Mouse (Mus musculus) heart, embryonic 13.5 days (tissue): ENCODE measurements around the gene Sp9. TPM values are rescaled to one million over a fixed set of nuclear protein-coding genes. Genes with fewer than 3 reads are reported as not detected.

Source experiments
- ATAC-seq: fragments of 200-750 bp; cut with Nextera tagmentation; 2 replicates; pipeline ENCODE4 v1.8.0; 2017; ENCODE audit warnings: moderate TSS enrichment; ENCODE audit not compliant: insufficient number of reproducible peaks, low FRiP score, low TSS enrichment; ENCODE audit errors: extremely low read depth
- H3K27ac ChIP-seq: fragments of 300-500 bp; sonication (generic); replicated peaks from 2 replicates; pipeline ENCODE4 v1.5.1; 2015; ENCODE audit warnings: moderate library complexity, mild to moderate bottlenecking, inconsistent platforms
- H3K27me3 ChIP-seq: fragments of 300-500 bp; sonication (generic); replicated peaks from 2 replicates; pipeline ENCODE4 v1.6.1; 2015; ENCODE audit warnings: mild to moderate bottlenecking, inconsistent platforms
- H3K36me3 ChIP-seq: fragments of 300-500 bp; sonication (generic); 2 replicates; pipeline ENCODE4 v1.6.1; 2015; ENCODE audit warnings: mild to moderate bottlenecking, inconsistent platforms
- H3K4me1 ChIP-seq: fragments of 300-500 bp; sonication (generic); 2 replicates; pipeline ENCODE4 v1.6.1; 2015; ENCODE audit warnings: inconsistent platforms
- H3K4me2 ChIP-seq: fragments of 300-500 bp; sonication (generic); 2 replicates; pipeline ENCODE4 v1.6.1; 2015; ENCODE audit warnings: inconsistent platforms, mild to moderate bottlenecking, moderate library complexity
- H3K4me3 ChIP-seq: fragments of 300-500 bp; sonication (generic); 2 replicates; pipeline ENCODE4 v1.5.1; 2015; ENCODE audit warnings: moderate library complexity, mild to moderate bottlenecking, inconsistent platforms
- H3K9ac ChIP-seq: fragments of 300-500 bp; sonication (generic); 2 replicates; pipeline ENCODE4 v1.6.1; 2015; ENCODE audit warnings: inconsistent platforms, mild to moderate bottlenecking, moderate library complexity
- H3K9me3 ChIP-seq: fragments of 300-500 bp; sonication (generic); 2 replicates; pipeline ENCODE4 v1.6.1; 2016; ENCODE audit warnings: inconsistent platforms
- WGBS: fragments of 180-500 bp; shearing (Covaris S2); methylation state at CpG from one replicate; pipeline ENCODE4 v1.1.7; 2015; ENCODE audit warnings: mixed read lengths; 5-methylcytosine and 5-hydroxymethylcytosine counted together
- polyA plus RNA-seq: library from polyadenylated mRNA; unstranded; fragments of >200 nt; fragmentation: Nextera tagmentation; extraction: Ambion mirVana; gene quantifications from 2 replicates; pipeline ENCODE4 v1.2.1, GENCODE M21; 2015

The Sp9 gene
- polyA plus RNA-seq, 1 experiment from 2014 or later = not detected

- WGBS = 15% methylated on average over 2 of the region's 2 CpGs
- no peaks in the 10 kb centered on the region for H3K9me3 ChIP-seq
- peaks cover 9% of the 10 kb centered on the region for H3K4me1 ChIP-seq
- H3K4me3 ChIP-seq = no peak overlapping the region
- ATAC-seq = no peak
- H3K9ac ChIP-seq = no peak overlapping the region
- H3K36me3 ChIP-seq = peaks cover 32% of the 10 kb centered on the region
- H3K27me3 ChIP-seq = peaks cover 20% of the 10 kb centered on the region
- no peak overlapping the region for H3K27ac ChIP-seq
- no peak overlapping the region for H3K4me2 ChIP-seq
Measured at GRCm38 (mm10) chr2:73285630-73286029, 13.9 kb downstream of the Sp9 start.

DNA sequence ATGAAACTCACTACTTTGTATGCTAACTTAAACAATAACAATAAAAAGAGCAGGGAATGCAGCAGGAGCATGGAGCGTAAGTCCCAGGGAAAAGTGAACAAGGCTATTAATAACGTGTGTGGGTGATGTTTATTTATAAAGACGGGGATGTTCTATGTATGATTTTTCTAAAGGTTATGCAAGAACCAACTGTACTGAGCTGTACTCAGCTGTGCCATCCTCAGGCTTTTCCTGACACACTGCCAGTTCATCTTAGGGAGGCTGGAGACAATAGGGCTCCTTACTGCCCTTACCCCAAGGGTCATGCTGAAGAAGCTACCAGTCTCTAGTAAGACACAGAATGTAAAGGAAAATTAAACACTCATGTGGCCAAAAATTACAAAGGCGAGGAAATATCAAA, 19.4 kb downstream of the Sp9 start:
- Histone ChIP-seq H3K36me3 (peaks cover 66% of the 10 kb centered on the region), H3K9ac (no peak overlapping the region)
- 84% methylated on average over 4 of the region's 4 CpGs for WGBS

GRCm38 (mm10) chr2:73295023-73295422, 23.3 kb downstream of the Sp9 start:
- Histone ChIP-seq H3K4me1 (no peaks in the 10 kb centered on the region), H3K9ac (no peak overlapping the region), H3K4me2 (no peak overlapping the region), H3K36me3 (peaks cover 63% of the 10 kb centered on the region), H3K4me3 (no peak overlapping the region), H3K27ac (no peak overlapping the region), H3K27me3 (no peaks in the 10 kb centered on the region), H3K9me3 (no peaks in the 10 kb centered on the region)
- ATAC-seq = no peak
- 62% methylated on average over 7 of the region's 7 CpGs for WGBS

More for the DNA sequence above, 19.4 kb downstream of the Sp9 start:
- no peaks in the 10 kb centered on the region for H3K4me1 ChIP-seq
- H3K9me3 ChIP-seq = no peaks in the 10 kb centered on the region
- H3K4me2 ChIP-seq = no peak overlapping the region
- H3K4me3 ChIP-seq = no peak overlapping the region
- no peak overlapping the region for H3K27ac ChIP-seq
- H3K27me3 ChIP-seq = no peaks in the 10 kb centered on the region
- no peak for ATAC-seq

DNA sequence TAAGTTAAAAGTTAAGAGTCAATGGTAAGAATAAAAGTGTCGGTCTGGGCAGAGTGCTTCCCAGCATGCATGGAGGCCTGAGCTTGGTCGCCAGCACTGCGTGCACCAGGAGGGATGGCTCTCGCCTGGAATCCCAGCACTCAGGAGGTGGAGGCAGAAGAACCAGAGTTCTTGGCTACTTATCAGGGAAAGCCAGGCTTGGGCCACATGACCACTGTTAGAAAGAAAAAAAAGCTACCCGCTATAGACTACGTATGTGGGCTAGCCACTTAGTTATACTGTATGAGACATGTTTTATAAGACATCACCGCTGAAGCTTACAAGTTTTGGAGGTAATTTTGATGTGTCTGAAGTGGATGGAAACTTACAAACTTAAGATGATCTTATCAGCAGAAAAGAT, 26.4 kb downstream of the Sp9 start:
- H3K4me2 ChIP-seq = no peak overlapping the region
- H3K9ac ChIP-seq = no peak overlapping the region
- no peaks in the 10 kb centered on the region for H3K27me3 ChIP-seq
- no peak overlapping the region for H3K27ac ChIP-seq
- 72% methylated on average over 7 of the region's 7 CpGs for WGBS
- ATAC-seq = no peak
- H3K4me3 ChIP-seq = no peak overlapping the region
- H3K4me1 ChIP-seq = no peaks in the 10 kb centered on the region
- H3K36me3 ChIP-seq = peaks cover 59% of the 10 kb centered on the region
- no peaks in the 10 kb centered on the region for H3K9me3 ChIP-seq

- Histone ChIP-seq H3K36me3 (peaks cover 64% of the 10 kb centered on the region), H3K9me3 (no peaks in the 10 kb centered on the region), H3K27me3 (no peaks in the 10 kb centered on the region), H3K27ac (no peak overlapping the region), H3K4me2 (no peak overlapping the region), H3K9ac (no peak overlapping the region), H3K4me1 (no peaks in the 10 kb centered on the region), H3K4me3 (no peak overlapping the region)
- ATAC-seq = no peak
- 86% methylated on average over 3 of the region's 3 CpGs for WGBS
Measured at GRCm38 (mm10) chr2:73298841-73299240, 27.1 kb downstream of the Sp9 start.

- H3K4me2 ChIP-seq = no peak overlapping the region
- no peaks in the 10 kb centered on the region for H3K4me1 ChIP-seq
- 50% methylated on average over 1 of the region's 1 CpGs for WGBS
- H3K27me3 ChIP-seq = no peaks in the 10 kb centered on the region
- H3K9me3 ChIP-seq = no peaks in the 10 kb centered on the region
- H3K36me3 ChIP-seq = peaks cover 72% of the 10 kb centered on the region
- ATAC-seq = no peak
- H3K9ac ChIP-seq = no peak overlapping the region
- no peak overlapping the region for H3K27ac ChIP-seq
- no peak overlapping the region for H3K4me3 ChIP-seq
Measured at GRCm38 (mm10) chr2:73301979-73302378, 30.3 kb downstream of the Sp9 start.

- H3K9ac ChIP-seq = no peak overlapping the region
- WGBS = 87% methylated on average over 9 of the region's 9 CpGs
- H3K4me1 ChIP-seq = no peaks in the 10 kb centered on the region
- no peaks in the 10 kb centered on the region for H3K9me3 ChIP-seq
- H3K36me3 ChIP-seq = peaks cover 75% of the 10 kb centered on the region
- H3K27me3 ChIP-seq = no peaks in the 10 kb centered on the region
- H3K27ac ChIP-seq = no peak overlapping the region
- H3K4me3 ChIP-seq = no peak overlapping the region
- ATAC-seq = no peak
- no peak overlapping the region for H3K4me2 ChIP-seq
Measured at GRCm38 (mm10) chr2:73302722-73303121, 31.0 kb downstream of the Sp9 start.

GRCm38 (mm10) chr2:73304506-73304905, 32.8 kb downstream of the Sp9 start:
- Histone ChIP-seq H3K36me3 (peaks cover 80% of the 10 kb centered on the region), H3K9me3 (no peaks in the 10 kb centered on the region), H3K4me3 (no peak overlapping the region), H3K4me2 (no peak overlapping the region), H3K9ac (no peak overlapping the region), H3K27ac (no peak overlapping the region), H3K27me3 (no peaks in the 10 kb centered on the region), H3K4me1 (no peaks in the 10 kb centered on the region)
- WGBS = 83% methylated on average over 5 of the region's 5 CpGs
- no peak for ATAC-seq

DNA sequence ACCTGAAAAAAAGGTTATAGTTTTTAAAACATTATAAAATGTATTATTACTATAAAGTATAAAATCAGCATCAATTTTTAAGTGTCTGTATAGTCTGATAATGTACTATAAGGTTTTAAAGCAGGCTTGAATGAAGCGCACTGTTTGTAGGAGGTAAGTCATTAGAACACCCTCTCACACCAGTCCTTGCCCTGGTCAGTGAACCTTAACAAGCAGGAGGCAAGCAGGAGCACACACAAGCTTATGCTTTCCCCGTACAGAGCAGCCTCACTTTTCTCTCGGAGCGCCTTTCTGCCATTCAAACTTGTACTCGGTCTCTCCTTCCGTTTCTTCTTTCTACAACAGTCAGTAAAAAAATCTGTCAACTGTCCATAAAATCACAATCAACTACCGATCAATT, 34.3 kb downstream of the Sp9 start:
- peaks cover 87% of the 10 kb centered on the region for H3K36me3 ChIP-seq
- no peaks in the 10 kb centered on the region for H3K27me3 ChIP-seq
- WGBS = 89% methylated on average over 7 of the region's 7 CpGs
- no peak overlapping the region for H3K9ac ChIP-seq
- no peak overlapping the region for H3K4me2 ChIP-seq
- no peak overlapping the region for H3K27ac ChIP-seq
- H3K4me1 ChIP-seq = peaks cover 6% of the 10 kb centered on the region
- H3K9me3 ChIP-seq = no peaks in the 10 kb centered on the region
- H3K4me3 ChIP-seq = no peak overlapping the region
- no peak for ATAC-seq

- Histone ChIP-seq H3K4me3 (peak within 1 kb of the TSS; percentile 96), H3K9ac (peak within 1 kb of the TSS; percentile 92), H3K27me3 (no peaks in the 10 kb centered on the region), H3K4me2 (peak within 1 kb of the TSS; percentile 95), H3K4me1 (peaks cover 21% of the 10 kb centered on the region), H3K36me3 (peaks cover 37% of the 10 kb centered on the region), H3K27ac (peak within 1 kb of the TSS; percentile 90), H3K9me3 (no peaks in the 10 kb centered on the region)
- ATAC-seq = peak; percentile 89
- under 1% methylated on average over 64 of the region's 64 CpGs for WGBS
Measured at GRCm38 (mm10) chr2:73312152-73313116, 40.7 kb downstream of the Sp9 start, which contains the start of the genes Scrn3 and Cir1. Gene Scrn3, plus strand, starts transcription at chr2:73312601. Gene Cir1, minus strand, starts transcription at chr2:73312701.

DNA sequence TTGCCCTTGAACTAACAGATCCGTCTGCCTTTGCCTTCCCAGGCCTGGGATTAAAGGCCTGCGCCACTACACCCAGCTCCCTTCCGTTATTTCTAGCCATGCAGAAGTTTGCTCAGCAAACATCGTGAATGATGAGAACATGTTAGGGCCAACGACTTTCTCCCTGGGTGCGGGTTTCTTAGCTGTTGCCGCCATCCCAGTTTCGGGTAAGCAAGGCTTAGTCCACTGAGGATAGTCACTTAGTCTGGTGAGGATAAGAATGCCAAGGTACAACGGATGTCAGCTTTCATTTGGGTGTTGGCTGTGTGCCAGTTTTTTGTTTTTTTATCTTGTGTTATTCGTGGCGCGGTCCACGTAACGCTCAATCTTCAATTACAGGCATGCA, 41.4 kb downstream of the Sp9 start:
- 23% methylated on average over 14 of the region's 14 CpGs for WGBS
- ATAC-seq = no peak
- H3K27me3 ChIP-seq = no peaks in the 10 kb centered on the region
- H3K4me1 ChIP-seq = peaks cover 21% of the 10 kb centered on the region
- H3K4me3 ChIP-seq = peak overlapping the region; percentile 96
- H3K36me3 ChIP-seq = peaks cover 34% of the 10 kb centered on the region
- peak overlapping the region; percentile 90 for H3K27ac ChIP-seq
- H3K9ac ChIP-seq = peak overlapping the region; percentile 92
- peak overlapping the region; percentile 75 for H3K4me2 ChIP-seq
- H3K9me3 ChIP-seq = no peaks in the 10 kb centered on the region

DNA sequence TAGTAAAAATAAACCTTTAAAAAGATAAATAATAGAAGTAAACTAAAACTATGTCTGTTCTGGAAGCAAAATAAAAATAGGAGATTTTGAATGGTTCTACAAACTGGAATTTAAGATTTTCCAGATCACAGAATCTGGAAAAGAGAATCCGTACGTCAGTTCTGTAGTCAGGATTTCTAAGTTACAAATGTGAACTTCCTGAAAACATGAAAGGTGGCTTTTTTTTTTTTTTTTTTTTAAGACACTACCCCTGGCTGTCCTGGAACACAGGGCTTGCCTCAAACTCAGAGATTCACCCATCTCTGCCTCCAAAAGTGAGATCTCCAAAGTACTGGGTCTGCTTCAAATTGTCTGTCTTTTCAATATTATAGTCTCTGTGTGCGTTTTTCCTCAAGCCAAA, 42.6 kb downstream of the Sp9 start:
- no peaks in the 10 kb centered on the region for H3K27me3 ChIP-seq
- no peak overlapping the region for H3K9ac ChIP-seq
- H3K9me3 ChIP-seq = no peaks in the 10 kb centered on the region
- no peak for ATAC-seq
- H3K4me1 ChIP-seq = peaks cover 21% of the 10 kb centered on the region
- H3K27ac ChIP-seq = no peak overlapping the region
- H3K4me2 ChIP-seq = no peak overlapping the region
- H3K36me3 ChIP-seq = peaks cover 29% of the 10 kb centered on the region
- H3K4me3 ChIP-seq = no peak overlapping the region
- WGBS = 87% methylated on average over 3 of the region's 3 CpGs
